Mouse (Mus musculus) intestine, embryonic 16.5 days (tissue): ENCODE measurements around the gene Olfr558. TPM values are rescaled to one million over a fixed set of nuclear protein-coding genes. Genes with fewer than 3 reads are reported as not detected.

Experiments used
- ATAC-seq: fragments of 200-750 bp; cut with Nextera tagmentation; 2 replicates; pipeline ENCODE4 v1.8.0; 2017; ENCODE audit warnings: moderate TSS enrichment, moderate library complexity
- H3K27ac ChIP-seq: fragments of 300-500 bp; sonication (generic); 2 replicates; pipeline ENCODE4 v1.5.1; 2014; ENCODE audit warnings: mild to moderate bottlenecking, low read length
- H3K27me3 ChIP-seq: fragments of 300-500 bp; sonication (generic); replicated peaks from 2 replicates; pipeline ENCODE4 v1.6.1; 2014; ENCODE audit warnings: low read length, control low read depth, mixed read lengths; ENCODE audit not compliant: control insufficient read depth, insufficient read depth
- H3K36me3 ChIP-seq: fragments of 300-500 bp; sonication (generic); 2 replicates; pipeline ENCODE4 v1.6.1; 2014; ENCODE audit warnings: low read length, control low read depth; ENCODE audit not compliant: control insufficient read depth, insufficient read depth
- H3K4me1 ChIP-seq: fragments of 300-500 bp; sonication (generic); 2 replicates; pipeline ENCODE4 v1.6.1; 2014; ENCODE audit warnings: low read length, control low read depth, mixed read lengths; ENCODE audit not compliant: control insufficient read depth, insufficient read depth
- H3K4me2 ChIP-seq: fragments of 300-500 bp; sonication (generic); 2 replicates; pipeline ENCODE4 v1.6.1; 2014; ENCODE audit warnings: low read depth, low read length, control low read depth
- H3K4me3 ChIP-seq: fragments of 300-500 bp; sonication (generic); 2 replicates; pipeline ENCODE4 v1.5.1; 2014; ENCODE audit warnings: mild to moderate bottlenecking, low read length
- H3K9ac ChIP-seq: fragments of 300-500 bp; sonication (generic); 2 replicates; pipeline ENCODE4 v1.6.1; 2014; ENCODE audit warnings: low read depth, low read length
- H3K9me3 ChIP-seq: fragments of 300-500 bp; sonication (generic); 2 replicates; pipeline ENCODE4 v1.6.1; 2016; ENCODE audit warnings: low read length, control low read depth; ENCODE audit not compliant: control insufficient read depth
- WGBS: fragments of 180-500 bp; shearing (Covaris S2); extraction: QIAGEN DNeasy Blood & Tissue Kit; methylation state at CpG from one replicate; pipeline ENCODE4 v1.1.7; 2014; 5-methylcytosine and 5-hydroxymethylcytosine counted together
- polyA plus RNA-seq: library from polyadenylated mRNA; unstranded; fragments of >200 nt; fragmentation: Nextera tagmentation; extraction: Ambion mirVana; gene quantifications from 2 replicates; pipeline ENCODE4 v1.2.1, GENCODE M21; 2015

Gene Olfr558
- polyA plus RNA-seq: 0.22 and 0.26 TPM in 2 replicates

GRCm38 (mm10) chr7:102701915-102702314, at the start of gene Olfr558:
Olfr558 (plus strand) TSS chr7:102702215.
- H3K36me3 ChIP-seq: no peaks in the 10 kb centered on the region
- H3K4me1 ChIP-seq: no peaks in the 10 kb centered on the region
- no peaks in the 10 kb centered on the region for H3K27me3 ChIP-seq
- no peaks in the 10 kb centered on the region for H3K9me3 ChIP-seq
- no peak within 1 kb of the TSS for H3K4me2 ChIP-seq
- H3K4me3 ChIP-seq: no peak within 1 kb of the TSS
- no peak for ATAC-seq
- no peak within 1 kb of the TSS for H3K27ac ChIP-seq
- no peak within 1 kb of the TSS for H3K9ac ChIP-seq

DNA sequence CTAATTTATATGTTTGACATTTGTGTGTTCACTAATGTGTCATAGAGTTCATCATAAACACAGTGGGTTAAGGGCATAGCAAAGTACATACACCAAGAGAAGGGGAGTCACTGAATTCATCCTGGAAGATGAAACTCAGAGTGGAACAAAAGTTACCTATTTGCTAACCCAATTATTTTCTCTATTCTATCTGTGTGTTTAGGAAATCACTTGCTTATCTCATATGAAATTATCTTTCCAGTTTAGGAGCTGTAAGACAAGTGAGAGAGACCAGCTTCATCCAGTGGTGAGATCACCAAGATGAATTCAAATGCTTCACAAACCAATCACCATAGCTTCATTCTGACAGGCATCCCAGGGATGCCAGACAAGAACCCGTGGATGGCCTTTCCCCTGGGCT, 43.5 kb upstream of the Olfr558 start, which contains the start of gene Olfr555:
Gene Olfr555 (plus strand): TSS at position 301 of the 400 bp plus-strand sequence.
- ATAC-seq: no peak
- Histone ChIP-seq H3K4me3 (no peak within 1 kb of the TSS), H3K9ac (no peak within 1 kb of the TSS), H3K9me3 (no peaks in the 10 kb centered on the region), H3K4me1 (no peaks in the 10 kb centered on the region), H3K27me3 (no peaks in the 10 kb centered on the region), H3K27ac (no peak within 1 kb of the TSS), H3K36me3 (no peaks in the 10 kb centered on the region), H3K4me2 (no peak within 1 kb of the TSS)
- 76% methylated on average over 1 of the region's 1 CpGs for WGBS

- Histone ChIP-seq H3K4me3 (no peak within 1 kb of the TSS), H3K4me2 (no peak within 1 kb of the TSS), H3K9ac (no peak within 1 kb of the TSS), H3K4me1 (no peaks in the 10 kb centered on the region), H3K9me3 (no peaks in the 10 kb centered on the region), H3K27me3 (no peaks in the 10 kb centered on the region), H3K27ac (no peak within 1 kb of the TSS), H3K36me3 (no peaks in the 10 kb centered on the region)
- 41% methylated on average over 3 of the region's 3 CpGs for WGBS
- no peak for ATAC-seq
These were observed 37.4 kb upstream of the Olfr558 start, which contains the start of gene Olfr556 for GRCm38 (mm10) chr7:102664599-102664998. Olfr556 (plus strand) TSS chr7:102664899.

DNA sequence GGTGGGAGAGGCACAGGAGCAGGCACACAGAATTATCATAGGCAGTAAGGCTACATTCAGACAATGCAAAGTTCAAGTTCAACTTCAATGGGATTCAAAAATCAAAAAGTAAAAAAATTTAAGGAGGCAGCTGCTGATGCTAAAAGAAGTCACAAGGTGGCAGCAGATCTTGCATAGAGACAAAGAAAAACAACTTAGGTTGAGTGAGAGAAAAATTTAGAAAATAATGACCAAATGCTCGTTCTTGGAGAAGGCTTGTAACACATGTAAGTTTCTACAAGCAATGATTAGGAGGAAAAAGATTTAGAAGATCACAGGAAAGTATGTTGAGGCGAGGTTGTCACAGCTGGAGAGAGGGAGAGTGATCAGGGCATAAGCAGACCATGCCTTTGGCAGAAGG, 36.6 kb upstream of the Olfr558 start:
- Histone ChIP-seq H3K9me3 (no peaks in the 10 kb centered on the region), H3K27me3 (no peaks in the 10 kb centered on the region), H3K4me1 (no peaks in the 10 kb centered on the region), H3K27ac (no peak overlapping the region), H3K9ac (no peak overlapping the region), H3K4me3 (no peak overlapping the region), H3K4me2 (no peak overlapping the region), H3K36me3 (no peaks in the 10 kb centered on the region)
- 38% methylated on average over 2 of the region's 2 CpGs for WGBS
- no peak for ATAC-seq

- H3K27me3 ChIP-seq: no peaks in the 10 kb centered on the region
- no peak overlapping the region for H3K4me3 ChIP-seq
- no peak overlapping the region for H3K27ac ChIP-seq
- H3K36me3 ChIP-seq: no peaks in the 10 kb centered on the region
- H3K4me2 ChIP-seq: no peak overlapping the region
- 83% methylated on average over 2 of the region's 2 CpGs for WGBS
- ATAC-seq: no peak
- H3K4me1 ChIP-seq: no peaks in the 10 kb centered on the region
- H3K9me3 ChIP-seq: no peaks in the 10 kb centered on the region
- no peak overlapping the region for H3K9ac ChIP-seq
These were observed 25.8 kb upstream of the Olfr558 start for GRCm38 (mm10) chr7:102676225-102676624.

- H3K4me1 ChIP-seq: no peaks in the 10 kb centered on the region
- H3K27me3 ChIP-seq: no peaks in the 10 kb centered on the region
- H3K4me2 ChIP-seq: no peak overlapping the region
- H3K9ac ChIP-seq: no peak overlapping the region
- WGBS: 88% methylated on average over 1 of the region's 1 CpGs
- ATAC-seq: no peak
- no peak overlapping the region for H3K27ac ChIP-seq
- H3K4me3 ChIP-seq: no peak overlapping the region
- H3K9me3 ChIP-seq: no peaks in the 10 kb centered on the region
- no peaks in the 10 kb centered on the region for H3K36me3 ChIP-seq
These were observed 20.1 kb upstream of the Olfr558 start for GRCm38 (mm10) chr7:102681916-102682315.

DNA sequence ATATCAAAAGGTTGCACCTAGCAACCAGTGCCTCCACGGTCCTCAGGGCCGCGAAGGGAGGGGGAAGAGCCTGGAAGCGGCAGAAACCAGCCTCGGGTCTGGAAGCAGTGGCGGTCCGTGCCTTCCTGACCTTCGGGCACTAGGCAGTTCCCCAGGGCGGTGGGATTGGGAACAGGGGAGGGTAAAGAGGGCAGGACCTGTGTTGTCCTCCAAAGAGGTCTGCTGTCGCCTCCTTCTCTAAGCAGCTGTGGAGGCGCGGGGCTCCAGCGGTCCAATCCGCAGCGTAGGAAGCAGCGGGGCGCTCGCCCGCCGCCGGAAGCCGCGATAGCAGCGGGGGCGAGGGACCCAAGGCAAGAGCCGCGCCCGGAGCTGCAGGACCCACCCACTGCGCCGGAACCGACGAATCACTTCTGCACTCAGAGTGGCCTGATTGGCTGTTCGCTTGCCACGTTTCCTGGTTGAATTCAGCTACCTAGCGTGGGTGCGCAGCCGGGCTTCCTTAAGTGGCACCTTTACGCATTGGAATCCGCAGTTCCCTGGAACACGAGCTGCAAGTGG, 15.0 kb upstream of the Olfr558 start, which contains the start of gene Trim68:
Gene Trim68 (minus strand): TSS at position 384 of the 558 bp plus-strand sequence.
- ATAC-seq: peak; percentile 100
- Histone ChIP-seq H3K27ac (peak within 1 kb of the TSS; percentile 79), H3K4me1 (no peaks in the 10 kb centered on the region)

DNA sequence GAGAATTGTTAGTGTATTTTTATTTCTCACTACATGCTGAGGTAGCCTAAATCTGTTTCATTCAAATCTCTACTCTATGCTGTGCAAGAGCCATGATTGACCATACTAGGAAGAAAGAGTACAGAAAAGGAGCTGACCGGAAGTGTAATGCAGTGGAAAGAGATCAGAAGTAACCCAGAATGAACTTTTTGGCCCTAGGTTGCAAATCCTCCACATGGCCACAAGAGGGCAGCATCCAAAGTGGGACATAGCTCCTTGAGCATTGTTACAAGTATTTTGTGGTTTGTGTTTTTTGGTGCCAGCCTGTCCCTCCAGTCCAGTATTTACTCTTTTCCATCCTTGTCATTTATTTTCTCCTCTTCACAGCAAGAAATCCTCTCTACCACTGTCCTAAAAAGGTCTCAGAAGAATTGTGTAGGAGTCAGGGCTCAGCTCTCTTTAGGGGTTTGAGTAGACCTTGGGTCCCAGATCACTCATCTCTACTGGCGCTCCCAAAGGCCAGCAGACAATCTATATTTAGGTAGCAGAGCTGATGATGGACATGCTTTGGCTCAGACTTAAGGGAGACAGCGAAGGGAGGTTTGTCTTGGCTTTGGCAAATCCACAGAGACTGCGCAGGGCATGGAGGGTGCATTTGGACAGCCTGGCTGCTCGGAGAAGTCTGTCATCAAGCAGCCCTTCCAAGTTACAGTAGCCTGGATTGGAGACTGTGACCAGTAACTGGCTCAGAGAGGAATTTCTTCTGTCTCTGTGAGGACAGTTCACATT, 6.5 kb upstream of the Olfr558 start, which contains the start of gene Olfr557:
Gene Olfr557 (plus strand): TSS at position 553 of the 768 bp plus-strand sequence.
- Histone ChIP-seq H3K9me3 (no peaks in the 10 kb centered on the region), H3K4me3 (no peak within 1 kb of the TSS), H3K9ac (no peak within 1 kb of the TSS), H3K27me3 (no peaks in the 10 kb centered on the region), H3K4me1 (no peaks in the 10 kb centered on the region), H3K27ac (no peak within 1 kb of the TSS), H3K36me3 (no peaks in the 10 kb centered on the region), H3K4me2 (no peak within 1 kb of the TSS)
- ATAC-seq: no peak
- 77% methylated on average over 5 of the region's 5 CpGs for WGBS

More for the DNA sequence above, 15.0 kb upstream of the Olfr558 start, which contains the start of gene Trim68:
- peak within 1 kb of the TSS; percentile 75 for H3K4me2 ChIP-seq
- H3K36me3 ChIP-seq: no peaks in the 10 kb centered on the region
- H3K9ac ChIP-seq: peak within 1 kb of the TSS; percentile 84
- H3K27me3 ChIP-seq: no peaks in the 10 kb centered on the region
- WGBS: under 1% methylated on average over 40 of the region's 40 CpGs
- H3K4me3 ChIP-seq: peak within 1 kb of the TSS; percentile 70
- no peaks in the 10 kb centered on the region for H3K9me3 ChIP-seq

- H3K36me3 ChIP-seq: no peaks in the 10 kb centered on the region
- no peaks in the 10 kb centered on the region for H3K27me3 ChIP-seq
- H3K4me2 ChIP-seq: no peak overlapping the region
- WGBS: 91% methylated on average over 7 of the region's 7 CpGs
- H3K9me3 ChIP-seq: no peaks in the 10 kb centered on the region
- no peak overlapping the region for H3K9ac ChIP-seq
- no peak for ATAC-seq
- H3K4me3 ChIP-seq: no peak overlapping the region
- no peaks in the 10 kb centered on the region for H3K4me1 ChIP-seq
- H3K27ac ChIP-seq: no peak overlapping the region
These were observed 3.6 kb upstream of the Olfr558 start for GRCm38 (mm10) chr7:102698461-102698860.
